Mouse (Mus musculus) Patski (cell line): ENCODE data around the gene Unc50. TPM values are rescaled to one million over a fixed set of nuclear protein-coding genes. Genes with fewer than 3 reads are reported as not detected.

Source experiments
- ATAC-seq: fragments of 100-300 bp; one replicate; pipeline ENCODE4 v1.8.0; 2021
- CTCF ChIA-PET: fragments of 350-600 bp; sonication (Branson Sonifier 250); formaldehyde crosslinking; loops from one replicate; lab custom pipeline; 2022; ENCODE audit warnings: inconsistent platforms; lab: Charles Lee
- POLR2A ChIA-PET: fragments of 350-600 bp; sonication (Branson Sonifier 250); formaldehyde crosslinking; loops from one replicate; lab custom pipeline; 2022; ENCODE audit warnings: antibody characterized with exemption, inconsistent platforms; lab: Charles Lee
- DNase-seq: peaks from one replicate; pipeline ENCODE4 v3.0.0-alpha.2; 2011; ENCODE audit warnings: low read depth, low spot score
- H3K27me3 ChIP-seq: fragments of 371-371 bp; one replicate; pipeline ENCODE4 v1.5.1; 2021
- CTCF ChIP-seq: fragments of 100-300 bp; IDR thresholded peaks from one replicate; pipeline ENCODE4 v1.5.1; 2021
- in situ Hi-C: fragments of 300-500 bp; cut with MboI; formaldehyde crosslinking; loops from 3 replicates; pipeline ENCODE4 v1.11.1; 2018; ENCODE audit warnings: low pct_unique_long_range_greater_than_20kb, mixed read lengths
- polyA plus RNA-seq: library from polyadenylated mRNA; unstranded; gene quantifications from one replicate; pipeline ENCODE4 v1.2.3, GENCODE M21; 2021

The Unc50 gene
- polyA plus RNA-seq, 1 experiment from 2014 or later: 74.4 TPM

DNA sequence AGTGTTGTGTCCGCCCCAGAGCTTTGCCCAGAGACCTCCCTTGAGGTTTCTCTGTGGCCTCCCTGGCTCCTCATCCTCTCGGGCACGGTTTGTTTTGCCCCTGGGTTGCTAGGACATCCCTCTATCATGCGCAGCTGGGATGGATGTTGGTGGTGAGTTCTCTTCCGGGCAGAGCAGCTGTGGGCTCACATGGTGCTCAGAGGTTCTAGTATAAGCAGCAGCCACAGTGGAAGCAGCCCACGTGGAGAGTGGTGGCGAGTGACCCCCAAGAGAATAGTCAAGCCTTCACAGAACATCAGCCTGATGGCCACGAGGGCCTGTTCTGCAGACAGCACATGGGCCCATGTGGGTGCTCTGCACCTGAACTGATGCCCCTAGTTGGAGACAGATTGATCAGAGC is 22.7 kb upstream of the Unc50 start:
- H3K27me3 ChIP-seq: no peaks in the 10 kb centered on the region
- DNase-seq (no peak), ATAC-seq (no peak)
- ChIA-PET CTCF (no interaction called here), POLR2A (no interaction called here)
- no peak for TF ChIP-seq CTCF
- in situ Hi-C loops: no loop called here

DNA sequence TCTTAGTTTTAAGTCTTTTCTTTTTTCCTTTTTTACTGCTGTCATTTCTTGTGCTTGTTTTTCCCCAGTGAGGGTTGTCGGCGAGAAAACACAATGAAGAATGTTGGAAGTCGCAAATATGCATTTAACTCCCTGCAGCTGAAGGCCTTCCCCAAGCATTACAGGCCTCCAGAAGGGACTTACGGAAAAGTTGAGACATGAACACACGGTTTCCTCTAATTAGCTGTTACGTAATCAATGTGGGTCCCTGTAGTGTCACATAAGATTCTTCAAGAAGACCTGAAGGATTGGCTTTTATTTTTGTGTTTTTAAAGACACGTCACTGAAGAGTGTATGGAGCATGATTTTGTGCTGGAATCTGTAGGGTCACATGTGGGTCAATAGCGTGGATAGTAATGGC is 21.9 kb upstream of the Unc50 start:
- DNase-seq (no peak), ATAC-seq (no peak)
- ChIA-PET POLR2A (no interaction called here), CTCF (no interaction called here)
- in situ Hi-C loops: no loop called here
- H3K27me3 ChIP-seq: no peaks in the 10 kb centered on the region
- TF ChIP-seq CTCF: no peak

DNA sequence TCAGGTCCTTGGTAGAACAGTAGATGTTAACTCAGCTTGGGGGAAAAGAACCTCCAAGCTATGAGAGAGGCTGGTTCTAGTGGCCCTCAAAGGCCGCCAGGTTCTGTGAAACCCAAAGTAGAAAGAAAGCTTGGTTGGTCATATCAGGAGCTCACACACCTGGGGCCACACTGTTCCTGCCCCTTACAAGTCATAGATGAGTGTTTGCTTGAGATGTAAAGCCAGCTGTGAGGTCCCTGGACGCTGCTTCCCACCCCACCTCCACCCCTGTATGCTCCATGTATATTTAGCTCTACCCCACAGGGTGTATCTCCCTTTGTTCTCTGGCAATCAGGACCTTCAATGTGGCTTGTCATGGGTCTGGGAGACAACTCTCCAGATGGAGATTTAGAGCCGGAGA is 21.3 kb upstream of the Unc50 start:
- in situ Hi-C loops: no loop called here
- no peak for ATAC-seq
- ChIA-PET POLR2A (no interaction called here), CTCF (no interaction called here)
- DNase-seq: no peak
- H3K27me3 ChIP-seq: no peaks in the 10 kb centered on the region
- TF ChIP-seq CTCF: no peak

DNA sequence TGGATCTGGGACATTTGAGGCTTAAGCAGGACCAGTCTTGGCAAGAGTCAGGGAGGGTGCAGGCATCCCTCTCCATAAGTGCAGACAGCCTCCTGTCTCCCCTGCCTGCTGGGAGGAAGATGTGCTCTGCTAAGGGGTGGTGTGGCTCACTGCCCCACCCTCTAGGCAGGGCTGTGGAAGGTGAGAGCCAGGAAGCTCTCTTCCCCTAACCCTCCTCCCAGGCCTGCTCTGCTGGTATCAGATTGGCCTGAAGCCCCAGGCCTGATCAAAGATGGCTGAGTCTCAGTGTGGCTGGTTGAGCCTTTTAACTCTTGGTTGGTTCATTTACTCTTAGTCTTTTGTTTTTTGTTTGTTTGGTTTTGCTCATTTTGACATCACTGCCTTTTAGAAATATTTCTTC is 20.3 kb upstream of the Unc50 start:
- H3K27me3 ChIP-seq: no peaks in the 10 kb centered on the region
- ChIA-PET POLR2A (interaction anchor here (0.9 kb wide), 1 partner anchor 18 kb away, joined by 3 read pairs; no protein-coding TSS in a partner anchor), CTCF (interaction anchor here (1.2 to 1.3 kb wide), 2 partner anchors 31 to 137 kb away, joined by 3 to 5 read pairs; no protein-coding TSS in a partner anchor)
- ATAC-seq (no peak), DNase-seq (no peak)
- TF ChIP-seq CTCF: no peak
- in situ Hi-C loops: no loop called here

DNA sequence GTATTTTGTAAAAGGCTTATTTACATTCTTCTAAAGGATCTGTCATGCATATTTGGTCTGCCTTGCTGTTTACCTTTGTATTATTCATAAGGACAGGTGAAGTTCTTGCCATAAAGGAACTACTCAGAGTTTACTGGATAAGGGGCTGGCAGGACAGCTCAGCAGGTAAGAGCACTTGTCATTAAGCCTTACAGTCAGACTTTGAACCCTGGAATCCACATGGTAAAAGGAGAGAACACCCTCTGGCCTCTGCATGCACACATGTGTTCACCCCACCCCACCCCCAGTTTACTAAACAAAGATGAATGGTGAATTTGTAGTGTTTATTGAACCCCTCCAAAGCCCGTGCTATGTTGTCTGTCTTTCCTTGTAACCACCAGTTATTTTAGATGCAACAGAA is 14.5 kb upstream of the Unc50 start:
- in situ Hi-C loops: no loop called here
- TF ChIP-seq CTCF: no peak

DNA sequence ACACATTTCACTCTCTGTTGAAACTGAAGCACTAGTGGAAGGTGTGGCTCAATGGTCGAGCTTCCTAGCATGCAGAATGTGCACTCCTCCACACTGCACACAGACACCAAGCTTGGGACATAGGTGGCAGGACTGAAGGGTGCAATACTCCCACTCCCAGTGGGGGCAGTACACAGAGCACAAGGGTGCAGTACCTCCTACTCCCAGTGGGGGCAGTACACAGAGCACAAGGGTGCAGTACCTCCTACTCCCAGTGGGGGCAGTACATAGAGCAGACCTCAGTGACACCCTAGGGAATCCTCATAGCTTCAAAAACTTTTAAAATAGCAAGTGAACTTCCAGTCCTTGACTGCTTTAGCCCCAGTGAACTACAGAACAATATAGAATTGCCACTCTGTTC is 10.5 kb upstream of the Unc50 start:
- ChIA-PET CTCF (interaction anchor here (1.3 to 1.5 kb wide), 2 partner anchors 8 to 10 kb away, joined by 4 to 7 read pairs; partner anchors contain the start of gene Coa5), POLR2A (interaction anchor here (1.0 to 1.1 kb wide), 2 partner anchors 9 to 14 kb away, joined by 3 read pairs; no protein-coding TSS in a partner anchor)
- DNase-seq (no peak), ATAC-seq (peak; percentile 58)
- in situ Hi-C loops: no loop called here
- H3K27me3 ChIP-seq: no peaks in the 10 kb centered on the region
- TF ChIP-seq CTCF: peak; percentile 89

More for the DNA sequence above, 14.5 kb upstream of the Unc50 start:
- ATAC-seq (no peak), DNase-seq (no peak)
- no peaks in the 10 kb centered on the region for H3K27me3 ChIP-seq
- ChIA-PET POLR2A (no interaction called here), CTCF (no interaction called here)

DNA sequence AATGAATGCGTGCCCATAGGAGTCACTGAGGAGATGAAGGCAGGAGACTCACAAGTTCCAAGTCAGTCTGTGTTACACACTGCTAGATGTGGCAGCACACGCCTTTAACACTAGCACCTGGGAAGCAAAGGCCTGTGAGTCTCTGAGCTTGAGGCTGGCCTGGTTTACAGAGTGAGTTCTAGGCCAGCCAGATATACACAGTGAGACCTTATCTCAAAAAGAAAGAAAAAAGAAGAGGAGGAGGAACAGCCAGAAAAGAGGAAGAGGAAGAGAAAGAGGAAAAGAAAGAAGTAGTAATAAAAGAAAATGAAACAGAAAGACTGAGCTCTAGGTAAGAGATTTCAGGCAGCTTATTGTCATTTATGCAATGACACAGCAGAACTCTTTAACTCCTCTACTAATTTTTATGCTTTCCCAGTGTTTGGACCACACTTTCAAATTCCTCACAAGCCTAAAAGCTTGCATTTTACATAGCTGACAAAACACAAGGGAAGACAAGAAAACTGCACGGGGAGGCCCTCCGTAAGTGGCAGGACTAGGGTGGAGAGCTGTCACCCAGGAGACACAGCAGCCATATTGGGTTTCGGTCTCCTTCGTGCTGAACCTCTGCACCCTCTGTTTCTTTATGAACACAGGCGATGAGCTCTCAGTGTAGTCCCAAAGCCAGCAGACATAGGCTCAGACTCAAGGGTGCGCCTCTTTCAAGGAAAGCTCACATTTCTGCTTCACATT is 2.6 kb upstream of the Unc50 start:
- ChIA-PET CTCF (interaction anchor here (0.8 to 1.1 kb wide), 2 partner anchors 8 to 15 kb away, joined by 3 to 7 read pairs; no protein-coding TSS in a partner anchor), POLR2A (interaction anchor here (0.6 to 0.8 kb wide), 3 partner anchors 8 to 18 kb away, joined by 3 to 7 read pairs (median 3); no protein-coding TSS in a partner anchor)
- DNase-seq: no peak
- no peak for TF ChIP-seq CTCF
- H3K27me3 ChIP-seq: no peaks in the 10 kb centered on the region
- ATAC-seq: no peak
- in situ Hi-C loops: no loop called here

DNA sequence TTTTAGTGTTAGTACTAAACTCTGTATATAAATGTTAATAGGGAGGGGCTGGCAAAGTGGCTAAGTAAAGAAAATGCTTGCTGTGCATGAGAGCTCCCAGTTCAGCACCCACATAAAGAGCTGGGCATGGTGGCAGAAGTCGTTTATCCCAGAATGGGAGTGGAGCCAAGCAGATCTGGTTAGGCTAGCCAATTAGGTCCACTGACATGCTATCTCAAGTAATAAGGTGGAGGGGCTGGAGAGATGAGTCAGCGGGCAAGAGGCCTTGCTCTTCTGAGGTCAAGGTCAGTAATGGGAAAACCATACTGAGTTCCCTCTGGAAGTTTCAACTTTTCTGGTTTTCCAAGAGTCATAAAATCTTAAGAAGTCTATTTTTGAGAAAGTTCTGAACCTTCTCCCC is 1.0 kb upstream of the Unc50 start:
- ChIA-PET CTCF (interaction anchor here (1.0 to 1.5 kb wide), 2 partner anchors 9 to 10 kb away, joined by 3 to 4 read pairs; no protein-coding TSS in a partner anchor), POLR2A (no interaction called here)
- in situ Hi-C loops: no loop called here
- no peak for TF ChIP-seq CTCF
- no peak for ATAC-seq
- no peaks in the 10 kb centered on the region for H3K27me3 ChIP-seq
- no peak for DNase-seq

DNA sequence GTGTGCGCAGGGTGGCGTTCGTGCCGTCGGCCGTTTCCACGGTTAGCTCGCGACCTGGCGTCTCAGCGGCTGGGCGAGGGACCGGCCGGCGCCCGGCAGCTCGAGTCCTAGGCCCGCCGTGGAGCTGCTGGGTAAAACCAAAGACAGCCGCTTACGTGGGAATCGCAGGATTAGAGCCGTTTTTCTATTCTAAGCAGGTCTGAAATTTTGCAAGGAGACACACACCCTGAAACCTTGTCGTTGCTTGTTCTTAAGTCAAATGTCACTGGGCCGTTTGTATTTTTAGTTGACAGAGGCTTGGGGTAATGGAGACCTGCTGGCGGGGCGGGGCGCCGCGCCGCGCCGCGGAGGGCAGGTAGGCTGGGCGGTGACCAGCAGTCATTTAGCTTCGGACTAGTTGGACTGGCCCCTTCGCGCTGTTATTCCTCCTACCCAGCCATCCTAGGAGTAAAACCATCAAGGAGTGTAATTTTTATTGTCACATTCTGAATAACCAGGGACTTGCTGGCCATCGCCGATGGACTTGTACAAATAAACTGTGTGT is 430 bp downstream of the Unc50 start:
- no peaks in the 10 kb centered on the region for H3K27me3 ChIP-seq
- DNase-seq: peak; percentile 17
- no peak for TF ChIP-seq CTCF
- ChIA-PET POLR2A (interaction anchor here (1.7 kb wide), 1 partner anchor 10 kb away, joined by 4 read pairs; no protein-coding TSS in a partner anchor), CTCF (no interaction called here)
- peak; percentile 49 for ATAC-seq
- in situ Hi-C loops: no loop called here

DNA sequence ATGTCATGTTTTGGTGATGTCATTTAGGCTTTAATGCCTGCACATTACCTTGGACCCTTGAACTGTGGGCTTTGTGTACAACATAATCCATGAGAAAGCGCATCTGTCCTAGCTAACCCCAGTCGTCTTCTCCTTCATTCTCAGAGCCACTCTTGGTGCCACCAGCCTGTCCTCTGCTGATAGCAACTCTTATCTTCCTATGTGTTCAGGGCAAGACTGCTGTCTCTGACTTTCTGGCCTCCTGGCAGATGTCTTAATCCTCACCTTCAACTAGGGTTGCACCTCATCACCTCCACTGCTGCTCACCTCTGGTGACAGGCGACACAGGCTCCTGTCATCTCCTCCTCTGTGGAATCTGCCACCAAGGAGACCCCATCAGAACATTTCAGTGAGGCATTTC is 6.5 kb downstream of the Unc50 start:
- DNase-seq: no peak
- TF ChIP-seq CTCF: no peak
- in situ Hi-C loops: no loop called here
- no peaks in the 10 kb centered on the region for H3K27me3 ChIP-seq
- CTCF ChIA-PET: no interaction called here
- no peak for ATAC-seq
- POLR2A ChIA-PET: no interaction called here
